Mouse (Mus musculus) heart, embryonic 16.5 days (tissue): ENCODE data around the gene Msrb3. TPM values are rescaled to one million over a fixed set of nuclear protein-coding genes. Genes with fewer than 3 reads are reported as not detected.

Experiments
- ATAC-seq: fragments of 200-750 bp; cut with Nextera tagmentation; replicated peaks from 2 replicates; pipeline ENCODE4 v1.8.0; 2017; ENCODE audit warnings: moderate number of reproducible peaks; ENCODE audit not compliant: insufficient read depth, low FRiP score; ENCODE audit errors: extremely low read depth
- H3K27ac ChIP-seq: fragments of 300-500 bp; sonication (generic); 2 replicates; pipeline ENCODE4 v1.5.1; 2014; ENCODE audit warnings: mild to moderate bottlenecking, low read length, control low read depth, moderate library complexity
- H3K27me3 ChIP-seq: fragments of 300-500 bp; sonication (generic); 2 replicates; pipeline ENCODE4 v1.6.1; 2014; ENCODE audit warnings: low read length, mixed read lengths; ENCODE audit not compliant: control insufficient read depth, insufficient read depth
- H3K36me3 ChIP-seq: fragments of 300-500 bp; sonication (generic); 2 replicates; pipeline ENCODE4 v1.6.1; 2014; ENCODE audit not compliant: control insufficient read depth, insufficient read depth
- H3K4me1 ChIP-seq: fragments of 300-500 bp; sonication (generic); 2 replicates; pipeline ENCODE4 v1.6.1; 2014; ENCODE audit warnings: low read length, mixed read lengths; ENCODE audit not compliant: control insufficient read depth, insufficient read depth
- H3K4me2 ChIP-seq: fragments of 300-500 bp; sonication (generic); 2 replicates; pipeline ENCODE4 v1.6.1; 2014; ENCODE audit warnings: low read depth, mild to moderate bottlenecking, control low read depth, low read length
- H3K4me3 ChIP-seq: fragments of 300-500 bp; sonication (generic); 2 replicates; pipeline ENCODE4 v1.5.1; 2014; ENCODE audit warnings: mild to moderate bottlenecking, control low read depth, low read length
- H3K9ac ChIP-seq: fragments of 300-500 bp; sonication (generic); 2 replicates; pipeline ENCODE4 v1.6.1; 2014; ENCODE audit warnings: low read length, control low read depth
- H3K9me3 ChIP-seq: fragments of 300-500 bp; sonication (generic); replicated peaks from 2 replicates; pipeline ENCODE4 v1.6.1; 2016; ENCODE audit warnings: low read length; ENCODE audit not compliant: control insufficient read depth
- WGBS: fragments of 180-500 bp; shearing (Covaris S2); extraction: QIAGEN DNeasy Blood & Tissue Kit; methylation state at CpG from one replicate; pipeline ENCODE4 v1.1.7; 2014; 5-methylcytosine and 5-hydroxymethylcytosine counted together
- polyA plus RNA-seq: library from polyadenylated mRNA; unstranded; fragments of >200 nt; fragmentation: Nextera tagmentation; extraction: Ambion mirVana; gene quantifications from 2 replicates; pipeline ENCODE4 v1.2.1, GENCODE M21; 2015

The Msrb3 gene
- polyA plus RNA-seq, 1 experiment from 2014 or later, result 38.3 TPM

- no peaks in the 10 kb centered on the region; the same call in 1 of the 2 replicates for H3K9me3 ChIP-seq
- no peak overlapping the region for H3K4me2 ChIP-seq
- H3K36me3 ChIP-seq, result peaks cover 19% of the 10 kb centered on the region
- no peak overlapping the region for H3K9ac ChIP-seq
- peaks cover 11% of the 10 kb centered on the region for H3K4me1 ChIP-seq
- H3K4me3 ChIP-seq, result no peak overlapping the region
- no peak for ATAC-seq
- no peak overlapping the region for H3K27ac ChIP-seq
- WGBS, result 89% methylated on average over 8 of the region's 8 CpGs
- H3K27me3 ChIP-seq, result no peaks in the 10 kb centered on the region
Measured at GRCm38 (mm10) chr10:120888531-120888930, 10.4 kb downstream of the Msrb3 start.

GRCm38 (mm10) chr10:120884220-120884619 is 14.7 kb downstream of the Msrb3 start:
- Histone ChIP-seq H3K4me3 (no peak overlapping the region), H3K27ac (no peak overlapping the region), H3K36me3 (peaks cover 10% of the 10 kb centered on the region), H3K9ac (no peak overlapping the region), H3K9me3 (no peaks in the 10 kb centered on the region; the same call in 1 of the 2 replicates), H3K4me1 (peaks cover 31% of the 10 kb centered on the region), H3K4me2 (no peak overlapping the region), H3K27me3 (no peaks in the 10 kb centered on the region)
- 82% methylated on average over 14 of the region's 14 CpGs for whole genome bisulfite sequencing
- ATAC-seq, result no peak

GRCm38 (mm10) chr10:120883732-120884131 is 15.2 kb downstream of the Msrb3 start:
- Histone ChIP-seq H3K4me1 (peaks cover 31% of the 10 kb centered on the region), H3K4me3 (no peak overlapping the region), H3K9me3 (no peaks in the 10 kb centered on the region; the same call in 1 of the 2 replicates), H3K27me3 (no peaks in the 10 kb centered on the region), H3K27ac (peak overlapping the region; percentile 79), H3K36me3 (peaks cover 10% of the 10 kb centered on the region), H3K9ac (no peak overlapping the region), H3K4me2 (peak overlapping the region; percentile 58; the same call in 1 of the 2 replicates)
- 48% methylated on average over 4 of the region's 4 CpGs for WGBS
- ATAC-seq, result no peak

GRCm38 (mm10) chr10:120883069-120883415 is 15.9 kb downstream of the Msrb3 start:
- WGBS, result 6% methylated on average over 7 of the region's 7 CpGs
- H3K4me1 ChIP-seq, result peaks cover 35% of the 10 kb centered on the region
- H3K4me2 ChIP-seq, result peak overlapping the region; percentile 58
- peaks cover 8% of the 10 kb centered on the region for H3K36me3 ChIP-seq
- peak overlapping the region; percentile 79 for H3K27ac ChIP-seq
- peak; percentile 38; the same call in 1 of the 2 replicates for ATAC-seq
- H3K9ac ChIP-seq, result peak overlapping the region; percentile 37
- no peaks in the 10 kb centered on the region; the same call in 1 of the 2 replicates for H3K9me3 ChIP-seq
- H3K27me3 ChIP-seq, result no peaks in the 10 kb centered on the region
- peak overlapping the region; percentile 31 for H3K4me3 ChIP-seq

- peaks cover 39% of the 10 kb centered on the region for H3K4me1 ChIP-seq
- peak overlapping the region; percentile 79 for H3K27ac ChIP-seq
- peak overlapping the region; percentile 31 for H3K4me3 ChIP-seq
- no peaks in the 10 kb centered on the region; the same call in 1 of the 2 replicates for H3K9me3 ChIP-seq
- WGBS, result 29% methylated on average over 17 of the region's 17 CpGs
- peak; percentile 49; the same call in 1 of the 2 replicates for ATAC-seq
- H3K27me3 ChIP-seq, result no peaks in the 10 kb centered on the region
- peaks cover 7% of the 10 kb centered on the region for H3K36me3 ChIP-seq
- peak overlapping the region; percentile 37 for H3K9ac ChIP-seq
- peak overlapping the region; percentile 58 for H3K4me2 ChIP-seq
Measured at GRCm38 (mm10) chr10:120882347-120883068, 16.4 kb downstream of the Msrb3 start.

GRCm38 (mm10) chr10:120876549-120877270 is 22.2 kb downstream of the Msrb3 start:
- Histone ChIP-seq H3K27me3 (no peaks in the 10 kb centered on the region), H3K4me3 (peak overlapping the region; percentile 30), H3K4me1 (peaks cover 56% of the 10 kb centered on the region), H3K36me3 (no peaks in the 10 kb centered on the region), H3K27ac (peak overlapping the region; percentile 89), H3K9ac (peak overlapping the region; percentile 66), H3K9me3 (no peaks in the 10 kb centered on the region), H3K4me2 (peak overlapping the region; percentile 52)
- 31% methylated on average over 20 of the region's 20 CpGs for WGBS
- ATAC-seq, result peak; percentile 57

GRCm38 (mm10) chr10:120875672-120876463 is 23.0 kb downstream of the Msrb3 start:
- Histone ChIP-seq H3K36me3 (no peaks in the 10 kb centered on the region), H3K27ac (peak overlapping the region; percentile 89), H3K4me2 (peak overlapping the region; percentile 52), H3K4me3 (peak overlapping the region; percentile 18), H3K9me3 (no peaks in the 10 kb centered on the region), H3K9ac (peak overlapping the region; percentile 66), H3K4me1 (peaks cover 56% of the 10 kb centered on the region), H3K27me3 (no peaks in the 10 kb centered on the region)
- peak; percentile 75 for ATAC-seq
- WGBS, result 11% methylated on average over 26 of the region's 26 CpGs

- Histone ChIP-seq H3K27ac (peak overlapping the region; percentile 89), H3K4me3 (no peak overlapping the region), H3K9me3 (no peaks in the 10 kb centered on the region), H3K4me1 (peaks cover 53% of the 10 kb centered on the region), H3K4me2 (peak overlapping the region; percentile 43), H3K9ac (peak overlapping the region; percentile 39), H3K27me3 (no peaks in the 10 kb centered on the region), H3K36me3 (peaks cover 5% of the 10 kb centered on the region; the same call in 1 of the 2 replicates)
- no peak for ATAC-seq
- 38% methylated on average over 12 of the region's 12 CpGs for WGBS
Measured at GRCm38 (mm10) chr10:120874261-120874660, 24.6 kb downstream of the Msrb3 start.
